Mouse (Mus musculus) right cerebral cortex, postnatal 10 days (tissue): ENCODE data around the gene Med13.
"Not testable (repeated sequence)": the region's sequence is repeated elsewhere in the genome, so short reads cannot be mapped to it uniquely, and the experiment has no call there.

Experiments used
- DNase-seq, 2 experiments: peaks; one replicate each; pipeline ENCODE4 v3.0.0; 2021; ENCODE audit warnings: low spot score in 2 of 2

The Med13 gene

DNA sequence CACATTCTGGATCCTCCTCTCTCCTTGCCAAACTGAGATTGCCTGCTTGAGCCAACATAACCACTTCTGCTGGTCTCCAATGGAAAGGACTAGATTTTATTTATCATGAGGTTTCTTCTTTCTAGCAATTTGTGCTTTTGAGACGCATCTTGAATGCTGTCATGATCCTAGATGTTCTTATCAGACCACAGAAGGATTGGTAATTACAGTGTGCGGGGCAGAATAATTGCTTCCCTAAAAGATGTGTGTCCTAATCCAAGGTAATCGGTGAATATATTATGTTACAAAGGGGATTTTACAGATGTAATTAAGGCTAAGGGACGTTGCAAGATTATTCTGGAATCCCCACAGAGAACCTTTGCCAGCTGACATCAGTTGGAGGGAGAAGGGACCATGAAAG lies 21.6 kb upstream of the Med13 start:
- DNase-seq: no peak

- DNase-seq: no peak
These were observed 20.4 kb upstream of the Med13 start for GRCm38 (mm10) chr11:86377841-86378240.

GRCm38 (mm10) chr11:86376707-86377106 lies 19.3 kb upstream of the Med13 start:
- no peak for DNase-seq

DNA sequence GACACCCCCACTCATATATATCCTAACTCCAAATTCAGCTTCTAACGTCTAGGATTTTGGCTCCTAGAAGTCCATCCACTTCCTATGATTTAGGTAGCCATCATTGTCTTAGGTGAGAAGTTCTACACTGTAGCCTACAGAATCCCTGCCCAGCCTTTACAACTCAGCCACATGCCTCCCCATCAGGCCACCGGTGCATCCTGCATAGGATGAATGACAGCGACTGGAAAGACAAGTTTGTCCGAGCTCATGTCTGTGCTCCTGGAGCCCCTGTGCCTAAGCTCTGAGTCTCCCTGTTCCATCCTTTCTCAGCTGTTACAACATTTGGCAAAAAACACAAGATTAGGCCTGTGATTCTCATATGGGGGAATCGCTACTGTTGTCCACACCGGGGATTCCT lies 17.7 kb upstream of the Med13 start:
- no peak for DNase-seq

- no peak for DNase-seq
These were observed 13.9 kb upstream of the Med13 start for GRCm38 (mm10) chr11:86371266-86371665.

GRCm38 (mm10) chr11:86369860-86370259 lies 12.5 kb upstream of the Med13 start:
- DNase-seq: no peak

- DNase-seq: no peak
These were observed 11.6 kb upstream of the Med13 start for GRCm38 (mm10) chr11:86369003-86369402.

GRCm38 (mm10) chr11:86364709-86365452 lies 7.5 kb upstream of the Med13 start:
- DNase-seq: no peak

DNA sequence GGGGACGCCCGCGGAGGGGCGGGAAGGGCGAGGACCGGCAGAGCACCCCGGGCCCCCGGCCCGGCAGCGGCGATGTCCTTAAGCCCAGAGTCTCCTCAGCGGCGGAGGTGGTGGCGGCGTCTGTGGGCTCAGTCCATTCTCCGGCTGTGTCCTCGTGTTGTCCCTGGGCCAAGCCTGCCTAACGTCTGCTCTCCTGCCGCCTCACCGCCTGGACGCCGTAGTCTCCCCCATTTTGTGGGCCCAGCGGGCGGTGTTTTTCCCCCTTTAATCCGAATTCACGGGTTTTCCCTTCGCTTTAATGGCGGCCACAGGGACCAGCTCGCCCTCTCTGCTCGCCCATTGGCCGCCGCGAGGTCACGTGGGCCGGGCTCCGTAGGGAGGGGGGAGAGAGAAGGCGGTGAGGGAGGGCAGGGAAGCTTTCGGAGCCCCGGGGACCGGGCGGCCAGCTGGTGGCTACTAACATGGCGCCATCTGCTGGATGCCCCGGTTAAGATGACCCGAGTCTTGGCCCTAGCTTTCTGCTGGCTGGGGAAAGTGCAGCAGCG lies 654 bp upstream of the Med13 start:
- peak; percentile 98 for DNase-seq

- no peak for DNase-seq
These were observed 1.2 kb downstream of the Med13 start for GRCm38 (mm10) chr11:86356007-86356853.

- no peak for DNase-seq
These were observed 3.8 kb downstream of the Med13 start for GRCm38 (mm10) chr11:86353586-86353985.

DNA sequence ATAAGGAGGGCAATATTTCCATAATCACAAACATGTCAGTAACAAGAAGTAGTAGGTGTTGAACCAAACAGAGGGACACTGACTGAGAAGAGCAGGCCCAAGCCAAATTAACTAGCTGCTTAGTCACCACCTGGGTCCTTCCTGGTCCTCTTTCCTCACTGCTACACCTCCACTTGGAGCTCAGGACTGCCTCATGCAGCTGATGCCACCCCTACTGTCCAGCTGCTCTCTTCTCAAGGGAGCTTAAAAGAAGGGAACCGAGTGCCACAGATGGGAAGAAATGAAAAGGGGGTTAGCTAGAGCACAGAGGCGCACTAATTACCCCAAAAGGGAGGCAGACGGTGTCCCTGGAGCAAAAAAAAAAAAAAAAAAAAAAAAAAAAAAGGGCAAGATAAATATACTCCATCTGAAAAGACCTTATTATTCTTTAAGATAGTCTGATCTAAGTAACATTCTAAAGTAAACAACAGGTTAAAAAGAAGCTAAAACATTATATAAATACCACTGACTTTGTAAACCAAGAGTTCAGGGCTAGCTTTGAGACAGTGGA lies 5.6 kb downstream of the Med13 start:
- DNase-seq: no peak

DNA sequence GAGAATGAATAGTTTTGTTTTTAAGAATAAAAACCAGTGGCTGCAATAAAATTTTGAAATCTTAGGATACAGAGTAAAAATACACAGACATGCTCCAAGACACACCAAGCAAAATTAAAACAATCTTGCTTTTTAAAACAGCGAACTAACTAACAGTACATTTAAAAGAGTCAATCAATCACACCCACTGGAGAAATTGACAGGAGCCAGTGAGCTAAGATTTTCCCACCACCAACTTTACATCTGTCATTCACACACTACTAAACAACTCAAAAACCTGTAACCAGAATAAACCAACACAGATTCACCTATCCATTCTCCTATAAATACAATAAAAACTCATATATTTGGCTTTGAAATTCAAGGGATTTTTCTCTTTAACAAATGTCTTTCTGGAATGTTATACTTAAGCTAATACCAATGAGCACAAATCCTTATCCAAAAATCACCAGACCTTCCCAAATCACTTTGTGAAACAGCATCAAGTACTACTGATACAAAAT lies 6.7 kb downstream of the Med13 start:
- no peak for DNase-seq

GRCm38 (mm10) chr11:86349325-86349724 lies 8.1 kb downstream of the Med13 start:
- DNase-seq: no peak

- no peak for DNase-seq
These were observed 8.5 kb downstream of the Med13 start for GRCm38 (mm10) chr11:86348872-86349271.

DNA sequence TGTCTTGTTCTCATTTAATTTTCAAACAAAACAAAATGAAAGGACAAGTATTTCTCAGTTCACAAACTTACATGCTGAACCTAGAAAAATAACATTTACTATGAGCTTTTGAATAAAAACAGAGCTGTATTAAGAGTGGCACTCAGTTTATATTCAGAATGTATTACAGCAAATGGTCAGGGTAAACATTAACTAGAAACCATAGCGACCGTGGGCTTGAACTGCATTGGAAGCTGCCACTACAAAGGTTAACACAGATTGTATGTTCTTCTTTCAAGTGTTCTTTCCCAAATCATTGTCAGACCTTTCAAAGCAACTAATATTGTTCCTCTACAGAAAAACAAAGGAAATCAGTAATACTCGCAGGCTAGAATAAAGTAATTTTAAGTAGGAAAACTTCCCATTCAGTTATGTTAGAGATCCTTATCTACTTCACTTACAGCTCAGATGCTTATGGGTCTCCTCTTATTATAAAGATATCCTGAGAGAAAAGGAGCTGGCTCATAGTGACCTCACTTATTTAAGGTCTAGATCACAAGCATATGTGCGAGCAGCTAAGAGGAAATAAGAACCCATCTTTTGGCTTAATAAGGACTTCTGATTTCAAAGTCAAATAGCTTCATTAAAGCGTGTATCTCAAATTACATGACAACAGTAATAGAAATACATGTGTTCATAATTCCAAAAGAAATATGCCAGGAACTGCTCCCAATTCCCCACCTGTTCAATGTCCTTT lies 9.8 kb downstream of the Med13 start:
- no peak for DNase-seq

DNA sequence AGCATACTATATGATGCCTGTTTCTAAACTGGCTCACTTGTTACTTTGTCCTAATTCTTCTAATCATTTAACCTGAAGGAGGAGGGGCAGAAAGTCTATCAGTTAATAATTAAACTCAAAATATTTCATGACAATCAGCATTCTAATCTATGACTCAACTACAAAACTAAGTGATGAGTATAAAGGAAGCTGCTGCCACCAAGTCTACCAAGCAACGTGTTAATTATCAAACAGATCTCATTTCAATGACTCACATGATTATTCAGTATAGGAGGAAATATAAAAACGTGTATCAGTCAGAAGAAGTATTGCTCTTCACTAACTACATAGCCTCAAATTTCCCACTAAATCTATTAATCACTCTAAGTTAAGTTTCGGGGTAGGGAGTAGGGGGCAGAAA lies 10.9 kb downstream of the Med13 start:
- DNase-seq: no peak

DNA sequence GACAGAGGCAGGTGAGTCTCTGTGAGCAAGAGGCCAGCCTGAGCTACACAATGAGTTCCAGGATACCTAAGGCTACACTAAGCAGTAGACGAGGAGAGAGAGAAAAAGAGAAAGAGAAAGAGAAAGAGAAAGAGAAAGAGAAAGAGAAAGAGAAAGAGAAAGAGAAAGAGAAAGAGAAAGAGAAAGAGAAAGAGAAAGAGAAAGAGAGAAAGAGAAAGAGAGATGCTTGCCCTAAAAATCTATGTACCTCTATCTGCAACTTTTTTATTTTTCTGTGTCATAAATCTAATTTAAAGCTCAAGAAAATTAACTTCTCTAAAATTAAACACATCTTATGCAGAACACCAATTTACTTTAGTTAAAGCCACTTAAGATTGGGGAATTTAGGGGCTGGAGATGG lies 12.5 kb downstream of the Med13 start:
- not testable (repeated sequence) for DNase-seq

DNA sequence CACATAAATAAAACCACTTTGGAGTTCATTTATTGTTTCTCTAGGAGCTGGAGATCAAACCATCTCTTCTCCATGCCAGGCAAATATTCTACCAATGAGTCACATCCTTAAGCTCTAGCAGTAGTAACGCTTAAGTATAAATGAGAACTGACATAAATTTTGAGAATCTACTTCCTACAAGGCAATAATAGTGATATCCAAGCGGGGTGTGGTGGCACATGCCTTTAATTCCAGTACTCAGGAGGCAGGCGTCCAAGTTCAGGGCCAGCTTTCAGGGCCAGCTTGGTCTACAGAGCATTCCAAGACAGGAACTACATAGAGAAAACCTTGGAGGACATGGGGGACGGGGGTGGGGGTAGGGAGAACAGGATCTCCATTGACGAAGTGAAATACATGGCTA lies 33.2 kb downstream of the Med13 start:
- no peak for DNase-seq

DNA sequence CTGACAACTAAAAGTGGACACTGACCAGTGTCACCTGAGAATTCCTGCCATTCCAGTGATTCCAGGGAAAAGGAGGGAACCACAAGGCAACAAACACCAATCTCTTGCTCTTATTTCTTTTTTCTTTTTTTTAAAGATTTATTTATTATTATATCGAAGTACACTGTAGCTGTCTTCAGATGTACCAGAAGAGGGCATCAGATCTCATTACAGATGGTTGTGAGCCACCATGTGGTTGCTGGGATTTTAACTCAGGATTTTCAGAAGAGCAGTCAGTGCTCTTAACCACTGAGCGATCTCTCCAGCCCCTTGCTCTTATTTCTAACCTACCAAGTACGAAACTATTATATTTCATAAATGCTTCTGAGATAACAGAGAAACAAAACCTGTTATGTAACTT lies 42.4 kb downstream of the Med13 start:
- not testable (repeated sequence) for DNase-seq

DNA sequence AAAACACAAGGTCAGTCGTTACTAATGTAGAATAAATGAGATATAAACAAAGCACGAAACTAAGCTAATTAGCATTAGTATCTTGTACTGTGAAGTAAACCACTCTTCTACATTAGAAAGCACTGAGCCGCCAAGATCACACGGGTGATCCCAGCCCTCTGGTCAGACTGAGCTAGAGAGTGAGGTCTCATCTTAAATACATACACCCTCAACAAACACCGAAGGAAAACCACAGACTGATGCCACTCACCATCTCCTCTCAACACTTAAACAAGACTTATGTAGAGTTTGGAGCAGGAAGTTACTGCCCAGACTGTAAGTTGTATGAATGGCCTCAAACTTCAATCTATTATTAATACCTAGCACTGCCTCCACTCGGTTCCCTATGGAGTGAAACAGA lies 47.1 kb downstream of the Med13 start:
- DNase-seq: no peak

DNA sequence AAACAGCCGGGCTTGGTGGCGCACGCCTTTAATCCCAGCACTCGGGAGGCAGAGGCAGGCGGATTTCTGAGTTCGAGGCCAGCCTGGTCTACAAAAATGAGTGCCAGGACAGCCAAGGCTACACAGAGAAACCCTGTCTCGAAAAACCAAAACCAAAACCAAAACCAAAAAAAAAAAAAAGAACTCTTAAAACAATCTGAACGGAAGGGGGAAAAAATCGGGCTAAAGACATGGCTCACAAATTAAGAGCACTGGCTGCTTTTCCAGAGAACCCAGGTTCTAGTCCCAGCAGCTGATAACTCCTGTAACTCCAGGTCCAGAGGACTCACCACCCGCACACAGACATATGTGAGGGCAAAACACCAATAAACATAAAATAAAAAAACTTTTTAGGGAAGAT lies 65.2 kb downstream of the Med13 start:
- not testable (repeated sequence) for DNase-seq
